Mouse (Mus musculus) small intestine, adult 2 months (tissue): ENCODE data around the gene Lman1l.

ENCODE experiments used
- CTCF ChIP-seq: fragments of 200-500 bp; IDR thresholded peaks from 2 replicates; pipeline ENCODE4 v1.5.1; 2012; ENCODE audit warnings: low read depth, mild to moderate bottlenecking, control low read depth, inconsistent platforms, low read length, moderate library complexity, mixed read lengths; ENCODE audit not compliant: insufficient replicate concordance, insufficient read length; ENCODE audit errors: extremely low read depth
- POLR2A ChIP-seq: fragments of 200-500 bp; IDR thresholded peaks from 2 replicates; pipeline ENCODE4 v1.6.1; 2012; ENCODE audit warnings: low read depth, mild to moderate bottlenecking, control low read depth, inconsistent platforms, low read length, moderate library complexity

- TF ChIP-seq CTCF (no peak), POLR2A (no peak)
These were observed 56.0 kb downstream of the Lman1l start for GRCm38 (mm10) chr9:57564609-57565008.
